Mouse (Mus musculus) cerebellum, postnatal 4 days (tissue): Measurements from ENCODE around the gene Tmed10.

ENCODE experiments used
- DNase-seq, 2 experiments: peaks; one replicate each; pipeline ENCODE4 v3.0.0; 2022; ENCODE audit warnings: low spot score in 2 of 2, mixed read lengths in 1 of 2

Gene Tmed10

GRCm38 (mm10) chr12:85378271-85378670 lies 3.6 kb upstream of the Tmed10 start:
- DNase-seq = no peak

DNA sequence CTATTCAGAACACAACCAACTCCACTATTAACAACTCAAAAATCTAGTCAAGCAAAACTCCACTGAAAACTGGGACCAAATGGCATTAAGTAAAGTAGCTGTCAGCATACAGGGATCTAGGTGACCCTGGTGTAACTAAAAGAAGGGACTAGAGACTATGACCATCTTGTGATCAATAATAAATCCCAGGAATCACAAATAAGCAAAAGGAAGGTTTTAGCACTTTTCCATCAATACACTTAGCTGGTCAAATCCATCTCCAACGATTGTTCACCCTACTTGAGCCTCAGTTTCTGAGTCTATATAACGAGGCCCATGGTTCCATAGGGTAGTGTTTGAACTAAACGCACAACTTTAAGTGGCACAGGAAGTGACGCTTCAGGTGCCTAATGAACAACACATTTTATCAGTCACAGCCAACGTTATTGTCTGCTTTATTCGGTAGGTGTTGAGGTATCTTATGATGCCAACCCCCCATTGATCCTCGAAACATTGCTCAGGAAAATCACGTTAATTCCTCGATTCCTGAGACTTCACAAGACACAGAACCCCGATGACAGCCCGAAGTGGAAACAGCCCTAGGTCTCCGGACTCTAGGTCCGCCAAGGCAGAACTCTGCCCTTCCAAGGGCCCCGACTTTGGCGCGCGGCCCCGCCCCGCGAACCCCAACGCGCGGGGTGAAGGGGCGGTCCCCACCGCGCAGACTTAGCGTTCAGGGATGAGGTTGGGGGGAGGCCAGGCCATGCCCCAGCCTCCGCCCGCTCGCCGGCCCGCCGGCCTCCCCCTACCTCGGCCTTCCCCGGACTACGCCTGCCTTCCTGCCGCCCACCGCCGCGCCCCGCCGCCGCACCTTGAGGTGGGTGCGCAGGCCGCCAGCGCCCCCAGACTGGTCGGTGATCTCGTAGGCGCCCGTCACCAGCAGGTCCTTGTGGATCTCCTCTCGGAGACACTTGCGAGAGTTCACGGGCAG lies 771 bp downstream of the Tmed10 start:
- peak; percentile 34 to 51 for DNase-seq

DNA sequence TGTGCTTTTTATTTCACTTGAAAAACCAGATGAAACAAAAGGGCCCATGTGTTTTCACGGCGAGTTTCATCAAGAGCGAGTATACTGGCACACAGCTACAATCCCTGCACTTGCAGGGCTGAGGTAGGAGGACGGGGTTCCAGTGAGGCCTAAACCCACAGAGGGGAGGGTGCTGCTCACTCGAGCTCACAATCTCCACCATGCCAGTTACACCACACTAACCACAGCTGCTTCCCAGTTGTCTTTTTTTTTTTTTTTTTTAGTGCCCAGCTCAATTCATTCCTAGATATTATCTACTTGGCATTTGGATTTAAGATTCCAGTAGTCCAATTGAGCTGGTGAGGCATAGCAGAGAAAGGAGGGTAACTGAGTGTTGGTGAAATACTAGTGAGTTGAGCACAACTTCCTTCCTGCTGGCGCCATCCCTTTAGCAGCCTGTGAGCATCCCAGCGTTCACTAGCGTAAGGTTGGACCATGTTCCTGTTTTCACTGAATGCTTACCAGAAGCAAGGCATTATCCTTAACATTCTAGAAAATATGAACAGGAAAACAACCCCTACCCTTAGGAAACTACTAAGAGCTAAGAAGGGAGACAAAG lies 2.5 kb downstream of the Tmed10 start:
- DNase-seq = no peak

DNA sequence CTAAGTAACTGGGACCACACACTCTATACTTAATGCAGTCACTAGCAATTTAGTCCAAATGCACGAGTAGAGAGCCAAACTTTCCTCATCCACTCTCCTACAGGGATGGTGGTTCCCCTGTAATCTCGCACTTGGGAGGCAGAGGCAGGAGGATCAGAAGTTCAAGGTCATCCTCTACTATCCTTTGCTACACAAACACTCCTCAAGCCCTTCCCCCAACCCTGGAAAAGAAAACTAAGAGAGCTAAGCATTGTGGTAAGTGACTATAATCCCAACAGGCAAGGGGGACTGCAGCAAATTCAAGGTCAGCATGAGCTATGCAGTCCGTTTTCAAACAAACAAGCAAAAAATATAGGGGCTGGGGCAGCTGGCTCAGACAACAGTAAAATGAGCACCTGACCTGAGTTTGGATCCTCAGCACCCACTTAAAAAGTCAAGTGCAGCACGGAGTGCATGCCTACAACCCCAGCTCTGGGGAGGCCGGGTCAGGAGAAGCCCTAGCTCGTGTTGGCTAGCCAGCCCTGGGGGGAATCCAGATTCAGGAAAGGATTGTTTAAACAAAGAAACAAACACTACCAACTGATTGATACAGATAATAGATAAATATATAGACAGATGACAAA lies 6.1 kb downstream of the Tmed10 start:
- DNase-seq = no peak

DNA sequence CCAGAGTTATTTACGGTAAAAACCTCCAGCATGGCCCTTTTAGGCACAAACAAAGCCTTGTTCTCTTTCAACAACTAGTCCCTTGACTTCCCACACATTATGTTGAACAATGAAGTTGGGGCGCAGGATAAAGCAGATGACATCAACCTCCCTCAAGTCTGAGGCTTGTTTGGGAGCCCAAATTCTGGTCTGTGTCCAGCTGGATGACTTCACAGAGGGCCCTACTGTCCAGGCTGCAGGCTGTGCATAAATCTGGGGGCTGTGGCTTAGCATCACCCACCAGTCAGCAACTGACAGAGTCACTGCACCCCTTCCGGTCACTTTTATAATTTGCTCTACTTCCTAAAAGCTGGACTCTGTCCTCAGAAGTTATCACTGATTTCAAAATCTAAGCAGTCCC lies 8.4 kb downstream of the Tmed10 start:
- peak in 1 of 2 experiments; percentile 15 for DNase-seq

DNA sequence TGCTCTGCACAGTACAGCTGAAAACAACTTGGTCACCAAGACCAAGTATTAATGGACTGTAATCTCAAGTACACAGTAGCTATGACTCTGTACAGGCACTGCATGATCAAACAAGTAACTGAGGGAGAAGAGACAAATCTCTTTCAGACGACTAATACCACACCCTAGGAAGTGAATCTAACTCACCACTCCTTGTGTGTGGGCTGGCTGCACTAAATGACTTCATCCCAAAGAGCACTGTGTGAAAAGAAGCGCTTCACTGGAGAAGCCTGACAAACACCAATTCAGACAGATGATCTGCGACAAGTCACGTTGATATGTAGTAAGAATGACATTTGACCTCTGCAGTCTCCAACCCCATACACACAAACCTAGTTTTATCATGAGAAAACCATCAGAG lies 12.1 kb downstream of the Tmed10 start:
- DNase-seq = no peak

DNA sequence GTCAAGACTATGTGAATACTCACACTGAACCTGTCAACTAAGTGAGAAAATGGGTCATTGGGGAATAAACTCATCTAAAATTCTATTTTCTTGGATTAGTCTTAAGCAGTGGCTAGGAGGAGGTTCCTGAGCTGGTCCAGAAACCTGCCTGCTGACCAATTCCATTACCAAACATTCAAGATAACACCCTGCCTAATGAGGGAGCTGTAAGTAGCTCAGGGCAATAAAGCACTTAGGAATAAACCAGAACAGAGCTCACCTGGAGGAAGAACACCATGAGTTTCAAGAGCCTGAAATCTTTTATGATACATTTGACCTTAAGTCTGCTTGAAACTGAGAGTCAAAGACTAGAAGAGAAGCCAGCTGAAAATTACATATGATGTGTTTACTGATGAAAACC lies 13.1 kb downstream of the Tmed10 start:
- DNase-seq = no peak

GRCm38 (mm10) chr12:85361165-85361564 lies 13.5 kb downstream of the Tmed10 start:
- no peak for DNase-seq

GRCm38 (mm10) chr12:85354061-85354460 lies 20.6 kb downstream of the Tmed10 start:
- no peak for DNase-seq

DNA sequence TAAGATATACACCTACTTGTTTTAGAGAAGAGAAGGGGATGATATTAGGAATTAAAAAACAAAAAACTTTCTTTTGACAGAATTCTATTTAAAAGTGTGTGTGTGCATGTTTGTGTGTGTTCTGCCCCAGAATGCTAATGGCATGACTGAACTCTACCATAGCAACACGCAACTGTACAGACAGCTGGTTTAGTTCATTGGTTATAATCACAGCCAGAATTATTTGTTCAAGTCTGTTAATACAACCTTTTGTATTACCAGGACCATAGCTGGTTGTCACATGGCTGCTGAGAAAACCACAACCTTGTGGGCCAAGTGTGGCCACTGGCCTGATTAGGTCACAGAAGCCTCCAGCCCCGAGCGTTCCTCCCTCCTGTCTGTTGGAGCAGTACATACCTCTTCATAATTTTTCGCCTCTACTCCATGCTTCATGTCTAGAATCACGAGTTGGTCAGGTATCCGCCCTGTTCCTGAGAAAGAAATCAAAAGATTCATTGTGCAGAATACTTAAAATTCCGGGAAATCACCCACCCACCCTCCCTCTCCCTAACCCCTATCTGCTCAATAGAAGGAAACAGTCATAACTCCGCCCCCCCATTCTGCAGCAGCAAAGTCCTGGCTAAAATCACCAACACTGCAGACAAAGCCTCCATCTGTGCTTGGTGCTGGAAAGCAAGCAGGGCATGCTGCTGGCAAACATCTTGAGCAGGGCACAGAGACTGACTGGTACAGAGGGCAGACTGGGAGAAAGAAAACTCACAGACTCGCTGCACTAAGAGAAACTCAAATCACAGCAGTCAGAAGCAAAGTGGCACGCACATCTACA lies 24.0 kb downstream of the Tmed10 start:
- DNase-seq = peak; percentile 23 to 27

- DNase-seq = no peak
Measured at GRCm38 (mm10) chr12:85348338-85348737, 26.3 kb downstream of the Tmed10 start.

- DNase-seq = no peak
Measured at GRCm38 (mm10) chr12:85347196-85347595, 27.5 kb downstream of the Tmed10 start.

GRCm38 (mm10) chr12:85346374-85346773 lies 28.3 kb downstream of the Tmed10 start:
- peak in 1 of 2 experiments; percentile 39 for DNase-seq

GRCm38 (mm10) chr12:85345559-85345958 lies 29.1 kb downstream of the Tmed10 start:
- DNase-seq = no peak

DNA sequence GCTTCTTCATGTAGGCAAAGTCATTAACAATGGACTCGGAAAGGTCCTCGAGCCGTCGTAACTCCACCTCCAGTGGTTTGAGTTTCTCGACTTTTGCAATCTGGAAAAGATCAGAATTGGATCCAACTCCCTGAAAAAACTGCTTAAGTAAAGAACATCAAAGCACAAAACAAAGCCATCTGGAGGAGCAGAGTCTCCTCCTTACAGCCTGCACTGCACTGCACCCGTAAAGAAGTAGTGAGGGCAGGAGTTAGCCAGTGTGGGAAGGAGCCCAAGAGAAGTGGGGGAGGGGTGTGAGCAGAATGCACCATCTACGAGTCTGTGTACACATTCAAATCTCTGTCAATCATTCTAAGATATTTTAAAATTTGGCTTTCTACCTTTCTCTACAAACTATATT lies 30.4 kb downstream of the Tmed10 start:
- no peak for DNase-seq

DNA sequence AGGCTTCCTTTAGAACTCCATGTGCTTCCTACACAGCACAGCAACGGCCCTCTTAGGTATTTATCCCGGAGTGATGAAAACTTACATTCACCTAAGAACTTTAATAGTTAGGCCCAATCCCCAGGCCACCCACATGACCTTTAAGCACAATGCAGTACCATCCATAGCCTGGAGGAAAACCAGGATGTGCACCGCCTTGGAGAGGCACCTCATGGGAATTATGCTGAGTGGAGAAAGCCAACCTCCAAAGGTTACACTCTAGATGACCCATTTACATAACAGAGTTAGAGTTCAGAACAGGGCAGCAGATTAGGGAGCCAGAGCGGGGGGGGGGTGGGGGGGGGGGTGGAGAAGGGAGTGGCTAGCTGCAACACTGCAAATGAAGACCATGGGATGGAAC lies 32.3 kb downstream of the Tmed10 start:
- no peak for DNase-seq

DNA sequence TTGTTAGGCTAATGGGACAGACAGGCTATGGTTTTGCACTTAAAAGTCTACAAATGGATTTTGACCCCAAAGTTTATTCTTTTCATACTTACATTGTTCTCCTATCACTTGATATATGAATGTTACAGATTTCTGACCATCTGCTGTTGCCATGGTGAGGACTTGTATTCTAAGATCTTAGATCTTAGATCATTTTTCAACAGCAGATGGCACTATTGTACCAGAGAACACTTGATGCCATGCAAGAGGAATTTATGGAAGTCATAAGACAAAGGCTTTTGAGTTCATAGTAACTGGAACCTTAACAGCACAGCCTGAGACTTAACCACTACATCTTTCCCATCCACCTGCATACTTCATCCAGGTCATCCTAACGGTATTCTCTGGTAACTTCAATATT lies 33.5 kb downstream of the Tmed10 start:
- DNase-seq = peak in 1 of 2 experiments; percentile 6

GRCm38 (mm10) chr12:85339947-85340346 lies 34.7 kb downstream of the Tmed10 start:
- no peak for DNase-seq

- DNase-seq = peak; percentile 92 to 95
Measured at GRCm38 (mm10) chr12:85339243-85339729, 35.4 kb downstream of the Tmed10 start, which contains the start of gene Nek9. Gene Nek9 (minus strand): TSS chr12:85339362.

DNA sequence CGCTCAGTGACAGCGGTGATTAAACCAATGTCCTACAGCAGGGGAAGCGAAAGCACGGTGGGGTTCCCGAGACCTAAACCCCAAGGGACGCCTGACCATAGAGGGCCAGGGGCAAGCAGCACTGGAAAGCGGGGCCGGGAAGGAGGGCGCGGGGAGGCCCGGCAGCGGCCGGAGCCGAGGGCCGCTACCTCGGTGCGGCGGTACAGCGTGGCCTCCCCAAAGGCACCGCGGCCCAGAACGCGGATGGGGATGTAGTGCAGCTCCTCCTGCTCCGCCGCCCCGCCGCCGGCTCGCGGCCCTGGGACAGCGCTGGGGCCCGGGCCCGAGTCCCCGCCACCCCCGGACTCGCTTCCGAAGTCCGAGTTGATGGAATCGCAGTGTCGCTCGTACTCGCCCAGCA lies 35.8 kb downstream of the Tmed10 start:
- no peak for DNase-seq

GRCm38 (mm10) chr12:85337567-85338311 lies 36.9 kb downstream of the Tmed10 start:
- no peak for DNase-seq
